Mouse (Mus musculus): Measurements from ENCODE around the gene Cux1.
A peak's percentile ranks its signal among the peaks of the same experiment; 100 is the strongest.

DNA sequence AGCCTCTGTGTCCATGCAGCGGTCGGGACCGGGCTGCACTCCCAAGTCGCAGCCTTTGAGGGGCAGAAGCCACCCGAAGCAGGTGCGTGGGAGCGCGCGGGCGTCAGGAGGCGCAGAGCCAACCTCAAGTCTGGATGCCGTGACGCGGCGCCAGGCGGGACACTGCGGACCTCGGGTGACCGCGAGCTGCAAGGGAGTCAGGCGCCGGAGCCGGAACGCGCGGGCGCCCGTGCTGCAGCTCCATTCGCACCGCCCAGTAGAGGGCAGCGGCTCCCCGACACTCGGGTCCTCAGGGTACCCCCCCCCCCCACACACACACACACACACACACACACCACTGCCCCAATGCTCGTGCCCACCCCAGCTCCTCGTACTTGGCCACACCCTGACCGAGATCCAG, 1.5 kb upstream of the Cux1 start:
- TF ChIP-seq CTCF (IDR thresholded peaks at IDR 0.05; ENCODE audit: borderline replicate concordance, insufficient read depth, low read depth, low read length) (peak; percentile 52; the same call in 1 of the 2 replicates), POLR2A (IDR thresholded peaks at IDR 0.05; ENCODE audit: borderline replicate concordance, insufficient read depth, low read length) (no peak)

Measured in cerebellum, adult 2 months (tissue).